Mouse (Mus musculus): Measurements from ENCODE around the gene Pfn1. TPM values are rescaled to one million over a fixed set of nuclear protein-coding genes. Genes with fewer than 3 reads are reported as not detected.

The Pfn1 gene
- total RNA-seq, 2 experiments from 2014 or later: 572 to 580 TPM

Other genes with a start within 250 kb of the Pfn1 start
- 10 to 100 TPM; 25.6 to 27.9 TPM for gene Pelp1, start 244.6 kb downstream of the Pfn1 start, total RNA-seq (2021)
- gene Arrb2, start 222.0 kb downstream of the Pfn1 start, total RNA-seq (2021): 10 to 100 TPM; 12.0 to 12.7 TPM
- 10 to 100 TPM; 12.3 to 13.2 TPM for gene Med11, start 202.7 kb downstream of the Pfn1 start, total RNA-seq (2021)
- gene Zmynd15, start 195.2 kb downstream of the Pfn1 start, total RNA-seq (2021): 1 to 10 TPM in 1 of 2 experiments, under 1 TPM in 1; 0.92 to 2.0 TPM
- gene Cxcl16, start 194.7 kb downstream of the Pfn1 start, total RNA-seq (2021): 1 to 10 TPM; 6.2 to 6.5 TPM
- gene Tm4sf5, start 149.4 kb downstream of the Pfn1 start, total RNA-seq (2021): 1 to 10 TPM; 1.7 to 2.5 TPM
- gene Vmo1, start 140.0 kb downstream of the Pfn1 start, total RNA-seq (2021): under 1 TPM in 1 of 2 experiments, not detected in 1; 0.43 TPM
- not detected for gene Gltpd2, start 135.4 kb downstream of the Pfn1 start, total RNA-seq (2021)
- 100 to 1,000 TPM; 296 TPM for gene Psmb6, start 129.3 kb downstream of the Pfn1 start, total RNA-seq (2021)
- gene Gm40193, start 121.7 kb downstream of the Pfn1 start, total RNA-seq (2021): not detected
- 1 to 10 TPM; 8.3 to 9.3 TPM for gene Pld2, start 114.6 kb downstream of the Pfn1 start, total RNA-seq (2021)
- 10 to 100 TPM; 38.2 to 42.5 TPM for gene Mink1, start 91.8 kb downstream of the Pfn1 start, total RNA-seq (2021)
- gene 4930544D05Rik, start 38.8 kb downstream of the Pfn1 start, total RNA-seq (2021): not detected
- not detected for gene Chrne, start 35.4 kb downstream of the Pfn1 start, total RNA-seq (2021)
- under 1 TPM; 0.16 to 0.26 TPM for gene Gp1ba, start 15.5 kb downstream of the Pfn1 start, total RNA-seq (2021)
- gene Rnf167, start 7.4 kb downstream of the Pfn1 start, total RNA-seq (2021): 10 to 100 TPM; 42.1 to 42.8 TPM
- 100 to 1,000 TPM; 311 to 313 TPM for gene Slc25a11, start 7.2 kb downstream of the Pfn1 start, total RNA-seq (2021)
- 1,000 to 10,000 TPM; 1,339 to 1,391 TPM for gene Eno3, start 2.6 kb upstream of the Pfn1 start, total RNA-seq (2021)
- 10 to 100 TPM; 86.2 to 92.3 TPM for gene Spag7, start 14.8 kb upstream of the Pfn1 start, total RNA-seq (2021)
- gene Camta2, start 33.5 kb upstream of the Pfn1 start, total RNA-seq (2021): 10 to 100 TPM; 22.2 to 23.5 TPM
- gene Inca1, start 45.5 kb upstream of the Pfn1 start, total RNA-seq (2021): 1 to 10 TPM; 1.7 to 2.2 TPM
- 100 to 1,000 TPM; 238 to 241 TPM for gene Kif1c, start 45.9 kb upstream of the Pfn1 start, total RNA-seq (2021)
- gene Zfp3, start 109.6 kb upstream of the Pfn1 start, total RNA-seq (2021): 10 to 100 TPM; 11.8 to 12.1 TPM
- gene Scimp, start 157.9 kb upstream of the Pfn1 start, total RNA-seq (2021): not detected
- 10 to 100 TPM; 34.7 to 38.0 TPM for gene Rabep1, start 190.1 kb upstream of the Pfn1 start, total RNA-seq (2021)